Comparison of ENCODE assay signal across 8 mouse cellular contexts in genomic region chr13:73536824-73537223, GRCm38 (mm10). TPM values are rescaled to one million over a fixed set of nuclear protein-coding genes. Genes with fewer than 3 reads are reported as not detected.
DNase-seq lines count a peak whose midpoint lies in the region; ATAC-seq and TF ChIP-seq lines count a peak whose summit lies in the region.

No protein-coding gene starts in this region.

- peaks cover 16% of the 10 kb centered on the region; the same call in 1 of the 2 replicates for H3K4me1 ChIP-seq in kidney, embryonic 15.5 days
- no peaks in the 10 kb centered on the region for H3K4me1 ChIP-seq in embryonic facial prominence, embryonic 11.5 days (ENCODE audit: control insufficient read depth, insufficient read depth, low read length)
- peaks cover 8% of the 10 kb centered on the region; the same call in 1 of the 2 replicates for H3K4me1 ChIP-seq in intestine, embryonic 15.5 days (replicated peaks)
- peaks cover 9% of the 10 kb centered on the region; the same call in 1 of the 2 replicates for H3K4me1 ChIP-seq in midbrain, postnatal 0 days (ENCODE audit: insufficient read depth, low read length)

- H3K27me3 ChIP-seq in kidney, embryonic 15.5 days, result peaks cover 77% of the 10 kb centered on the region
- peaks cover 24% of the 10 kb centered on the region for H3K27me3 ChIP-seq in embryonic facial prominence, embryonic 11.5 days (ENCODE audit: control insufficient read depth, insufficient read depth, low read length)
- H3K27me3 ChIP-seq in intestine, embryonic 15.5 days (replicated peaks), result peaks cover 36% of the 10 kb centered on the region
- H3K27me3 ChIP-seq in midbrain, postnatal 0 days (ENCODE audit: insufficient read depth, low read length), result peaks cover 37% of the 10 kb centered on the region

- no peaks in the 10 kb centered on the region for H3K9me3 ChIP-seq in kidney, embryonic 15.5 days (replicated peaks)
- no peaks in the 10 kb centered on the region for H3K9me3 ChIP-seq in embryonic facial prominence, embryonic 11.5 days (replicated peaks; ENCODE audit: control insufficient read depth, low read length)
- H3K9me3 ChIP-seq in intestine, embryonic 15.5 days, result no peaks in the 10 kb centered on the region
- H3K9me3 ChIP-seq in midbrain, postnatal 0 days (ENCODE audit: low read length), result no peaks in the 10 kb centered on the region

- intact Hi-C loops in left cerebral cortex, postnatal 4 days (cut with DNase I), result no loop called here
- intact Hi-C loops in left cerebral cortex, postnatal 25 days (cut with DNase I), result no loop called here
- intact Hi-C loops in left cerebral cortex, postnatal 14 days (cut with DNase I), result no loop called here

- peak overlapping the region; percentile 85 for H3K4me2 ChIP-seq in kidney, embryonic 15.5 days
- H3K4me2 ChIP-seq in embryonic facial prominence, embryonic 11.5 days (ENCODE audit: low read depth, low read length), result peak overlapping the region; percentile 71
- H3K4me2 ChIP-seq in intestine, embryonic 15.5 days (replicated peaks), result peak overlapping the region; percentile 83
- peak overlapping the region; percentile 93 for H3K4me2 ChIP-seq in midbrain, postnatal 0 days (ENCODE audit: low read depth, low read length, poor library complexity, severe bottlenecking)

- H3K4me3 ChIP-seq in kidney, embryonic 15.5 days (replicated peaks), result peak overlapping the region; percentile 47
- H3K4me3 ChIP-seq in embryonic facial prominence, embryonic 11.5 days (ENCODE audit: low read depth, low read length), result peak overlapping the region; percentile 38
- peak overlapping the region; percentile 40 for H3K4me3 ChIP-seq in intestine, embryonic 15.5 days (replicated peaks)
- H3K4me3 ChIP-seq in midbrain, postnatal 0 days (ENCODE audit: low read depth, low read length), result peak overlapping the region; percentile 46

- WGBS in kidney, embryonic 15.5 days, result 20% methylated on average over 13 of the region's 13 CpGs
- WGBS in embryonic facial prominence, embryonic 11.5 days, result 17% methylated on average over 13 of the region's 13 CpGs
- WGBS in intestine, embryonic 15.5 days, result 21% methylated on average over 13 of the region's 13 CpGs
- WGBS in midbrain, postnatal 0 days, result 15% methylated on average over 13 of the region's 13 CpGs

- peak overlapping the region; percentile 11; the same call in 1 of the 2 replicates for H3K9ac ChIP-seq in kidney, embryonic 15.5 days
- H3K9ac ChIP-seq in embryonic facial prominence, embryonic 11.5 days (replicated peaks; ENCODE audit: low read length), result 0 out of 2 replicates have a peak overlapping the region, but pooled peaks have one; percentile 22
- H3K9ac ChIP-seq in intestine, embryonic 15.5 days, result peak overlapping the region; percentile 28
- peak overlapping the region; percentile 57 for H3K9ac ChIP-seq in midbrain, postnatal 0 days (replicated peaks; ENCODE audit: low read length, poor library complexity, severe bottlenecking)

- no peak overlapping the region for H3K27ac ChIP-seq in kidney, embryonic 15.5 days
- no peak overlapping the region for H3K27ac ChIP-seq in embryonic facial prominence, embryonic 11.5 days (replicated peaks; ENCODE audit: low read depth, low read length)
- no peak overlapping the region for H3K27ac ChIP-seq in intestine, embryonic 15.5 days
- no peak overlapping the region for H3K27ac ChIP-seq in midbrain, postnatal 0 days (ENCODE audit: low read depth, low read length)

- no peak for TF ChIP-seq CTCF in midbrain, postnatal 0 days (IDR thresholded peaks at IDR 0.05)

- peak; percentile 36; the same call in 1 of the 2 replicates for ATAC-seq in kidney, embryonic 15.5 days (replicated peaks; ENCODE audit: low FRiP score)
- ATAC-seq in embryonic facial prominence, embryonic 11.5 days (replicated peaks; ENCODE audit: insufficient number of reproducible peaks, low FRiP score, low TSS enrichment, low read depth), result no peak
- no peak; the same call in none of the 2 replicates for ATAC-seq in intestine, embryonic 15.5 days
- no peak for ATAC-seq in midbrain, postnatal 0 days (ENCODE audit: low FRiP score)

- no peak for DNase-seq in kidney, postnatal 10 days
- DNase-seq in embryonic facial prominence, embryonic 11.5 days (ENCODE audit: low spot score), result no peak
- no peak for DNase-seq in midbrain, postnatal 0 days (ENCODE audit: low spot score)
- no peak for DNase-seq in left cerebral cortex, postnatal 4 days
- no peak for DNase-seq in left cerebral cortex, postnatal 25 days (ENCODE audit: low spot score in 2 of 2)
- DNase-seq in left cerebral cortex, postnatal 14 days (ENCODE audit: low spot score in 2 of 2), result no peak

- H3K36me3 ChIP-seq in kidney, embryonic 15.5 days, result no peaks in the 10 kb centered on the region
- H3K36me3 ChIP-seq in embryonic facial prominence, embryonic 11.5 days (replicated peaks; ENCODE audit: control insufficient read depth, insufficient read depth, low read depth, low read length), result no peaks in the 10 kb centered on the region
- H3K36me3 ChIP-seq in intestine, embryonic 15.5 days, result no peaks in the 10 kb centered on the region
- no peaks in the 10 kb centered on the region for H3K36me3 ChIP-seq in midbrain, postnatal 0 days (ENCODE audit: insufficient read depth, low read length)

RNA-seq across cellular contexts. Expression of gene Slc6a3, which starts 0.3 kb away (rescaled TPM):
- 0.10 TPM in 1 of 2 replicates, not detected in the other for polyA plus RNA-seq in kidney, embryonic 15.5 days (2015; fragmentation: Nextera tagmentation; extraction: Ambion mirVana)
- polyA plus RNA-seq in embryonic facial prominence, embryonic 11.5 days (2014; fragmentation: Nextera tagmentation; extraction: Ambion mirVana), result 0.10 TPM in 1 of 2 replicates, not detected in the other
- 0.34 and 0.41 TPM in 2 replicates for polyA plus RNA-seq in intestine, embryonic 15.5 days (2015; fragmentation: Nextera tagmentation; extraction: Ambion mirVana)
- 24.6 and 25.0 TPM in 2 replicates for total RNA-seq in midbrain, postnatal 0 days (2014; rRNA removed)
- 14.3 and 24.3 TPM in 2 replicates for polyA plus RNA-seq in midbrain, postnatal 0 days (2015; fragmentation: Nextera tagmentation; extraction: Ambion mirVana)
- total RNA-seq in left cerebral cortex, postnatal 4 days (2021), result under 1 TPM; 0.14 to 0.36 TPM
- total RNA-seq in left cerebral cortex, postnatal 25 days (2021), result under 1 TPM; 0.16 TPM
- total RNA-seq in left cerebral cortex, postnatal 14 days (2021), result under 1 TPM in 1 of 2 experiments, not detected in 1; 0.25 TPM

Comparison
In these comparisons a context has a peak if more than half of its experiments do, and no peak if none do; other contexts are left out.
1. RNA of gene Slc6a3, which starts 0.3 kb away (total RNA-seq): 24.6 to 25.0 TPM in midbrain, postnatal 0 days; 0.14 to 0.36 TPM in left cerebral cortex, postnatal 4 days, 0.25 TPM in left cerebral cortex, postnatal 14 days and 0.16 TPM in left cerebral cortex, postnatal 25 days; every median in the first group is over 10 times any median in the second.
2. Peak in every context shown above with its lines, with median percentiles within 50 percentile points of each other: H3K4me2 ChIP-seq, H3K4me3 ChIP-seq and H3K9ac ChIP-seq.